Mouse (Mus musculus) intestine, embryonic 15.5 days (tissue): ENCODE results near the gene Ilvbl. TPM values are rescaled to one million over a fixed set of nuclear protein-coding genes. Genes with fewer than 3 reads are reported as not detected.
A peak's percentile ranks its signal among the peaks of the same experiment; 100 is the strongest.

ENCODE experiments used
- ATAC-seq: fragments of 200-750 bp; cut with Nextera tagmentation; 2 replicates; pipeline ENCODE4 v1.8.0; 2017; ENCODE audit warnings: moderate TSS enrichment, moderate library complexity
- H3K27ac ChIP-seq: fragments of 300-500 bp; sonication (generic); 2 replicates; pipeline ENCODE4 v1.5.1; 2015; ENCODE audit warnings: mild to moderate bottlenecking, inconsistent platforms
- H3K27me3 ChIP-seq: fragments of 300-500 bp; sonication (generic); replicated peaks from 2 replicates; pipeline ENCODE4 v1.6.1; 2015; ENCODE audit warnings: inconsistent platforms
- H3K36me3 ChIP-seq: fragments of 300-500 bp; sonication (generic); 2 replicates; pipeline ENCODE4 v1.6.1; 2015; ENCODE audit warnings: inconsistent platforms
- H3K4me1 ChIP-seq: fragments of 300-500 bp; sonication (generic); replicated peaks from 2 replicates; pipeline ENCODE4 v1.6.1; 2015; ENCODE audit warnings: inconsistent platforms
- H3K4me2 ChIP-seq: fragments of 300-500 bp; sonication (generic); replicated peaks from 2 replicates; pipeline ENCODE4 v1.6.1; 2015; ENCODE audit warnings: mild to moderate bottlenecking, inconsistent platforms
- H3K4me3 ChIP-seq: fragments of 300-500 bp; sonication (generic); replicated peaks from 2 replicates; pipeline ENCODE4 v1.5.1; 2015; ENCODE audit warnings: inconsistent platforms
- H3K9ac ChIP-seq: fragments of 300-500 bp; sonication (generic); 2 replicates; pipeline ENCODE4 v1.6.1; 2015; ENCODE audit warnings: inconsistent platforms
- H3K9me3 ChIP-seq: fragments of 300-500 bp; sonication (generic); 2 replicates; pipeline ENCODE4 v1.6.1; 2016; ENCODE audit warnings: inconsistent platforms
- WGBS: fragments of 180-500 bp; shearing (Covaris S2); methylation state at CpG from one replicate; pipeline ENCODE4 v1.1.7; 2015; 5-methylcytosine and 5-hydroxymethylcytosine counted together
- polyA plus RNA-seq: library from polyadenylated mRNA; unstranded; fragments of >200 nt; fragmentation: Nextera tagmentation; extraction: Ambion mirVana; gene quantifications from 2 replicates; pipeline ENCODE4 v1.2.1, GENCODE M21; 2015

The Ilvbl gene
- polyA plus RNA-seq, 1 experiment from 2014 or later, result 59.4 TPM

GRCm38 (mm10) chr10:78576435-78577184 is 2.5 kb downstream of the Ilvbl start:
- H3K27me3 ChIP-seq, result no peaks in the 10 kb centered on the region
- no peaks in the 10 kb centered on the region for H3K9me3 ChIP-seq
- peaks cover 14% of the 10 kb centered on the region; the same call in 1 of the 2 replicates for H3K36me3 ChIP-seq
- WGBS, result 94% methylated on average over 16 of the region's 16 CpGs
- H3K4me3 ChIP-seq, result no peak overlapping the region
- peaks cover 7% of the 10 kb centered on the region for H3K4me1 ChIP-seq
- H3K4me2 ChIP-seq, result no peak overlapping the region
- no peak overlapping the region for H3K9ac ChIP-seq
- H3K27ac ChIP-seq, result no peak overlapping the region
- ATAC-seq, result no peak

GRCm38 (mm10) chr10:78578204-78578603 is 4.1 kb downstream of the Ilvbl start:
- Histone ChIP-seq H3K9ac (no peak overlapping the region), H3K27me3 (no peaks in the 10 kb centered on the region), H3K36me3 (peaks cover 14% of the 10 kb centered on the region), H3K4me1 (peaks cover 7% of the 10 kb centered on the region), H3K9me3 (no peaks in the 10 kb centered on the region), H3K4me2 (no peak overlapping the region), H3K4me3 (no peak overlapping the region), H3K27ac (no peak overlapping the region)
- no peak for ATAC-seq
- WGBS, result 81% methylated on average over 3 of the region's 3 CpGs

- no peak overlapping the region for H3K27ac ChIP-seq
- peaks cover 18% of the 10 kb centered on the region for H3K36me3 ChIP-seq
- no peak overlapping the region for H3K4me3 ChIP-seq
- H3K4me1 ChIP-seq, result no peaks in the 10 kb centered on the region
- no peak overlapping the region for H3K9ac ChIP-seq
- H3K4me2 ChIP-seq, result no peak overlapping the region
- no peak for ATAC-seq
- 95% methylated on average over 7 of the region's 7 CpGs for WGBS
- H3K27me3 ChIP-seq, result no peaks in the 10 kb centered on the region
- H3K9me3 ChIP-seq, result no peaks in the 10 kb centered on the region
These were observed 7.0 kb downstream of the Ilvbl start for GRCm38 (mm10) chr10:78581121-78581520.

GRCm38 (mm10) chr10:78583347-78583746 is 9.2 kb downstream of the Ilvbl start:
- Histone ChIP-seq H3K4me3 (no peak overlapping the region), H3K4me2 (no peak overlapping the region), H3K4me1 (no peaks in the 10 kb centered on the region), H3K36me3 (peaks cover 24% of the 10 kb centered on the region), H3K9me3 (no peaks in the 10 kb centered on the region), H3K27me3 (no peaks in the 10 kb centered on the region), H3K9ac (no peak overlapping the region), H3K27ac (no peak overlapping the region)
- 66% methylated on average over 9 of the region's 9 CpGs for WGBS
- ATAC-seq, result no peak

GRCm38 (mm10) chr10:78583939-78584338 is 9.8 kb downstream of the Ilvbl start:
- no peak overlapping the region for H3K27ac ChIP-seq
- no peak overlapping the region for H3K4me3 ChIP-seq
- no peaks in the 10 kb centered on the region for H3K4me1 ChIP-seq
- H3K27me3 ChIP-seq, result no peaks in the 10 kb centered on the region
- WGBS, result 80% methylated on average over 3 of the region's 3 CpGs
- H3K9ac ChIP-seq, result no peak overlapping the region
- H3K36me3 ChIP-seq, result peaks cover 28% of the 10 kb centered on the region
- no peak for ATAC-seq
- H3K9me3 ChIP-seq, result no peaks in the 10 kb centered on the region
- H3K4me2 ChIP-seq, result no peak overlapping the region

GRCm38 (mm10) chr10:78584996-78585395 is 10.8 kb downstream of the Ilvbl start:
- H3K4me3 ChIP-seq, result no peak overlapping the region
- no peaks in the 10 kb centered on the region for H3K9me3 ChIP-seq
- no peaks in the 10 kb centered on the region for H3K4me1 ChIP-seq
- H3K36me3 ChIP-seq, result peaks cover 25% of the 10 kb centered on the region
- WGBS, result 100% methylated on average over 1 of the region's 1 CpGs
- no peak overlapping the region for H3K9ac ChIP-seq
- no peaks in the 10 kb centered on the region for H3K27me3 ChIP-seq
- no peak overlapping the region for H3K27ac ChIP-seq
- H3K4me2 ChIP-seq, result no peak overlapping the region
- ATAC-seq, result no peak

- peaks cover 25% of the 10 kb centered on the region for H3K36me3 ChIP-seq
- 86% methylated on average over 22 of the region's 22 CpGs for WGBS
These were observed 11.5 kb downstream of the Ilvbl start for GRCm38 (mm10) chr10:78585606-78586005.

GRCm38 (mm10) chr10:78586026-78586425 is 11.9 kb downstream of the Ilvbl start:
- Histone ChIP-seq H3K9ac (no peak overlapping the region), H3K9me3 (no peaks in the 10 kb centered on the region), H3K27ac (no peak overlapping the region), H3K27me3 (no peaks in the 10 kb centered on the region), H3K4me3 (no peak overlapping the region), H3K4me1 (no peaks in the 10 kb centered on the region), H3K4me2 (no peak overlapping the region), H3K36me3 (peaks cover 25% of the 10 kb centered on the region)
- ATAC-seq, result no peak
- WGBS, result 95% methylated on average over 13 of the region's 13 CpGs

More at GRCm38 (mm10) chr10:78585606-78586005, 11.5 kb downstream of the Ilvbl start:
- Histone ChIP-seq H3K9me3 (no peaks in the 10 kb centered on the region), H3K27me3 (no peaks in the 10 kb centered on the region), H3K4me3 (no peak overlapping the region), H3K4me2 (no peak overlapping the region), H3K9ac (no peak overlapping the region), H3K4me1 (no peaks in the 10 kb centered on the region), H3K27ac (no peak overlapping the region)
- ATAC-seq, result no peak

- Histone ChIP-seq H3K27me3 (no peaks in the 10 kb centered on the region), H3K4me3 (no peak overlapping the region), H3K4me2 (no peak overlapping the region), H3K4me1 (no peaks in the 10 kb centered on the region), H3K36me3 (peaks cover 21% of the 10 kb centered on the region), H3K27ac (no peak overlapping the region), H3K9me3 (no peaks in the 10 kb centered on the region), H3K9ac (no peak overlapping the region)
- ATAC-seq, result no peak
- WGBS, result 95% methylated on average over 18 of the region's 18 CpGs
These were observed 15.1 kb downstream of the Ilvbl start for GRCm38 (mm10) chr10:78589291-78589690.

- no peak overlapping the region for H3K27ac ChIP-seq
- WGBS, result 91% methylated on average over 8 of the region's 8 CpGs
- no peak for ATAC-seq
These were observed 15.8 kb downstream of the Ilvbl start for GRCm38 (mm10) chr10:78589901-78590300.

GRCm38 (mm10) chr10:78590744-78591143 is 16.6 kb downstream of the Ilvbl start:
- 18% methylated on average over 9 of the region's 9 CpGs for WGBS
- Histone ChIP-seq H3K4me1 (no peaks in the 10 kb centered on the region), H3K9ac (peak overlapping the region; percentile 74), H3K27ac (peak overlapping the region; percentile 83), H3K4me3 (peak overlapping the region; percentile 61), H3K36me3 (peaks cover 18% of the 10 kb centered on the region), H3K4me2 (peak overlapping the region; percentile 74), H3K9me3 (no peaks in the 10 kb centered on the region), H3K27me3 (no peaks in the 10 kb centered on the region)
- ATAC-seq, result no peak

More at GRCm38 (mm10) chr10:78589901-78590300, 15.8 kb downstream of the Ilvbl start:
- no peak overlapping the region for H3K4me3 ChIP-seq
- no peaks in the 10 kb centered on the region for H3K9me3 ChIP-seq
- H3K4me2 ChIP-seq, result peak overlapping the region; percentile 74; the same call in 1 of the 2 replicates
- H3K4me1 ChIP-seq, result no peaks in the 10 kb centered on the region
- peaks cover 21% of the 10 kb centered on the region for H3K36me3 ChIP-seq
- no peaks in the 10 kb centered on the region for H3K27me3 ChIP-seq
- H3K9ac ChIP-seq, result no peak overlapping the region

GRCm38 (mm10) chr10:78591406-78592328 is 17.5 kb downstream of the Ilvbl start, which contains the start of gene Syde1:
TSS of gene Syde1 (minus strand) at chr10:78591964.
- H3K27me3 ChIP-seq, result no peaks in the 10 kb centered on the region
- peak; percentile 73 for ATAC-seq
- H3K9ac ChIP-seq, result peak within 1 kb of the TSS; percentile 74
- H3K4me3 ChIP-seq, result peak within 1 kb of the TSS; percentile 61
- H3K27ac ChIP-seq, result peak within 1 kb of the TSS; percentile 83
- H3K36me3 ChIP-seq, result peaks cover 16% of the 10 kb centered on the region
- H3K4me1 ChIP-seq, result no peaks in the 10 kb centered on the region
- H3K4me2 ChIP-seq, result peak within 1 kb of the TSS; percentile 74
- no peaks in the 10 kb centered on the region for H3K9me3 ChIP-seq
- 4% methylated on average over 49 of the region's 54 CpGs for WGBS
